Mouse (Mus musculus): ENCODE measurements around the gene Hoxb9.

Gene Hoxb9

GRCm38 (mm10) chr11:96271541-96272011 lies 319 bp downstream of the Hoxb9 start:
- H3K27me3 ChIP-seq (ENCODE audit: insufficient read depth, low read length): peaks cover 97% of the 10 kb centered on the region
- H3K9me3 ChIP-seq (ENCODE audit: low read length): no peaks in the 10 kb centered on the region
- peaks cover 26% of the 10 kb centered on the region for H3K4me1 ChIP-seq (replicated peaks; ENCODE audit: low read depth, low read length)
- H3K36me3 ChIP-seq (ENCODE audit: insufficient read depth, low read length): no peaks in the 10 kb centered on the region
- TF ChIP-seq CTCF (conservative IDR thresholded peaks at IDR 0.05; ENCODE audit: low read length) (no peak), NANOG (IDR thresholded peaks at IDR 0.05; ENCODE audit: borderline replicate concordance, low read length) (no peak), POU5F1 (IDR thresholded peaks at IDR 0.05; ENCODE audit: borderline replicate concordance, low read length) (no peak)
- peak overlapping the region; percentile 71 for H3K4me3 ChIP-seq (replicated peaks; ENCODE audit: low read length)

- H3K4me3 ChIP-seq (replicated peaks; ENCODE audit: low read length): peak overlapping the region; percentile 71
- peaks cover 32% of the 10 kb centered on the region for H3K4me1 ChIP-seq (replicated peaks; ENCODE audit: low read depth, low read length)
- peaks cover 97% of the 10 kb centered on the region for H3K27me3 ChIP-seq (ENCODE audit: insufficient read depth, low read length)
- TF ChIP-seq CTCF (conservative IDR thresholded peaks at IDR 0.05; ENCODE audit: low read length) (no peak), POU5F1 (IDR thresholded peaks at IDR 0.05; ENCODE audit: borderline replicate concordance, low read length) (no peak), NANOG (IDR thresholded peaks at IDR 0.05; ENCODE audit: borderline replicate concordance, low read length) (no peak)
- no peaks in the 10 kb centered on the region for H3K36me3 ChIP-seq (ENCODE audit: insufficient read depth, low read length)
- no peaks in the 10 kb centered on the region for H3K9me3 ChIP-seq (ENCODE audit: low read length)
Observed at GRCm38 (mm10) chr11:96272024-96272921, 1.0 kb downstream of the Hoxb9 start.

- Histone ChIP-seq H3K27me3 (ENCODE audit: insufficient read depth, low read length) (peaks cover 98% of the 10 kb centered on the region), H3K4me1 (replicated peaks; ENCODE audit: low read depth, low read length) (peaks cover 42% of the 10 kb centered on the region), H3K4me3 (replicated peaks; ENCODE audit: low read length) (no peak overlapping the region), H3K36me3 (ENCODE audit: insufficient read depth, low read length) (no peaks in the 10 kb centered on the region), H3K9me3 (ENCODE audit: low read length) (no peaks in the 10 kb centered on the region)
- TF ChIP-seq CTCF (conservative IDR thresholded peaks at IDR 0.05; ENCODE audit: low read length): no peak
- no peak for TF ChIP-seq POU5F1 (IDR thresholded peaks at IDR 0.05; ENCODE audit: borderline replicate concordance, low read length)
- no peak for TF ChIP-seq NANOG (IDR thresholded peaks at IDR 0.05; ENCODE audit: borderline replicate concordance, low read length)
Observed at GRCm38 (mm10) chr11:96274428-96274827, 3.2 kb downstream of the Hoxb9 start.

- Histone ChIP-seq H3K27me3 (ENCODE audit: insufficient read depth, low read length) (peaks cover 98% of the 10 kb centered on the region), H3K4me3 (replicated peaks; ENCODE audit: low read length) (no peak overlapping the region), H3K36me3 (ENCODE audit: insufficient read depth, low read length) (no peaks in the 10 kb centered on the region), H3K9me3 (ENCODE audit: low read length) (no peaks in the 10 kb centered on the region), H3K4me1 (replicated peaks; ENCODE audit: low read depth, low read length) (peaks cover 35% of the 10 kb centered on the region)
- TF ChIP-seq CTCF (conservative IDR thresholded peaks at IDR 0.05; ENCODE audit: low read length): no peak
- TF ChIP-seq NANOG (IDR thresholded peaks at IDR 0.05; ENCODE audit: borderline replicate concordance, low read length): no peak
- TF ChIP-seq POU5F1 (IDR thresholded peaks at IDR 0.05; ENCODE audit: borderline replicate concordance, low read length): no peak
Observed at GRCm38 (mm10) chr11:96275896-96276295, 4.6 kb downstream of the Hoxb9 start.

- Histone ChIP-seq H3K4me1 (replicated peaks; ENCODE audit: low read depth, low read length) (peaks cover 34% of the 10 kb centered on the region), H3K4me3 (replicated peaks; ENCODE audit: low read length) (no peak overlapping the region; the same call in 1 of the 2 replicates), H3K36me3 (ENCODE audit: insufficient read depth, low read length) (no peaks in the 10 kb centered on the region), H3K9me3 (ENCODE audit: low read length) (no peaks in the 10 kb centered on the region), H3K27me3 (ENCODE audit: insufficient read depth, low read length) (peaks cover 97% of the 10 kb centered on the region)
- TF ChIP-seq POU5F1 (IDR thresholded peaks at IDR 0.05; ENCODE audit: borderline replicate concordance, low read length) (no peak), NANOG (IDR thresholded peaks at IDR 0.05; ENCODE audit: borderline replicate concordance, low read length) (no peak), CTCF (conservative IDR thresholded peaks at IDR 0.05; ENCODE audit: low read length) (no peak)
Observed at GRCm38 (mm10) chr11:96277151-96278044, 6.1 kb downstream of the Hoxb9 start.

GRCm38 (mm10) chr11:96278324-96278723 lies 7.1 kb downstream of the Hoxb9 start:
- peaks cover 35% of the 10 kb centered on the region for H3K4me1 ChIP-seq (replicated peaks; ENCODE audit: low read depth, low read length)
- H3K9me3 ChIP-seq (ENCODE audit: low read length): no peaks in the 10 kb centered on the region
- H3K4me3 ChIP-seq (replicated peaks; ENCODE audit: low read length): no peak overlapping the region
- H3K27me3 ChIP-seq (ENCODE audit: insufficient read depth, low read length): peaks cover 97% of the 10 kb centered on the region
- TF ChIP-seq POU5F1 (IDR thresholded peaks at IDR 0.05; ENCODE audit: borderline replicate concordance, low read length) (no peak), CTCF (conservative IDR thresholded peaks at IDR 0.05; ENCODE audit: low read length) (no peak), NANOG (IDR thresholded peaks at IDR 0.05; ENCODE audit: borderline replicate concordance, low read length) (no peak)
- no peaks in the 10 kb centered on the region for H3K36me3 ChIP-seq (ENCODE audit: insufficient read depth, low read length)

GRCm38 (mm10) chr11:96278773-96279172 lies 7.5 kb downstream of the Hoxb9 start:
- Histone ChIP-seq H3K9me3 (ENCODE audit: low read length) (no peaks in the 10 kb centered on the region), H3K4me3 (replicated peaks; ENCODE audit: low read length) (no peak overlapping the region), H3K4me1 (replicated peaks; ENCODE audit: low read depth, low read length) (peaks cover 40% of the 10 kb centered on the region), H3K36me3 (ENCODE audit: insufficient read depth, low read length) (no peaks in the 10 kb centered on the region), H3K27me3 (ENCODE audit: insufficient read depth, low read length) (peaks cover 97% of the 10 kb centered on the region)
- TF ChIP-seq POU5F1 (IDR thresholded peaks at IDR 0.05; ENCODE audit: borderline replicate concordance, low read length): no peak
- TF ChIP-seq CTCF (conservative IDR thresholded peaks at IDR 0.05; ENCODE audit: low read length): peak; percentile 43; the same call in 1 of the 2 replicates

Measured in E14TG2a.4 (cell line).